Mouse (Mus musculus): ENCODE measurements around the gene Cbfa2t3. TPM values are rescaled to one million over a fixed set of nuclear protein-coding genes. Genes with fewer than 3 reads are reported as not detected.

Cbfa2t3 gene
- polyA plus RNA-seq, 1 experiment from 2014 or later = 5.9 TPM

GRCm38 (mm10) chr8:122625811-122626210 is 73.1 kb downstream of the Cbfa2t3 start:
- Histone ChIP-seq H3K4me1 (replicated peaks; ENCODE audit: control insufficient read depth, insufficient read depth, low read length) (peaks cover 6% of the 10 kb centered on the region), H3K4me3 (ENCODE audit: low read depth, low read length) (no peak overlapping the region), H3K9ac (ENCODE audit: low read depth, low read length) (no peak overlapping the region), H3K36me3 (ENCODE audit: control insufficient read depth, insufficient read depth) (no peaks in the 10 kb centered on the region), H3K4me2 (replicated peaks; ENCODE audit: low read depth) (no peak overlapping the region), H3K27me3 (replicated peaks; ENCODE audit: control insufficient read depth, insufficient read depth, low read length) (no peaks in the 10 kb centered on the region), H3K27ac (ENCODE audit: low read depth, low read length) (no peak overlapping the region), H3K9me3 (ENCODE audit: control insufficient read depth) (no peaks in the 10 kb centered on the region)
- ATAC-seq = no peak
- WGBS = 65% methylated on average over 9 of the region's 9 CpGs
- no peak for TF ChIP-seq CTCF (IDR thresholded peaks at IDR 0.05; ENCODE audit: low read depth)

- peak; percentile 54 for TF ChIP-seq CTCF (IDR thresholded peaks at IDR 0.05; ENCODE audit: low read depth)
- H3K36me3 ChIP-seq (ENCODE audit: control insufficient read depth, insufficient read depth) = no peaks in the 10 kb centered on the region
- H3K4me2 ChIP-seq (replicated peaks; ENCODE audit: low read depth) = no peak overlapping the region
- H3K27ac ChIP-seq (ENCODE audit: low read depth, low read length) = no peak overlapping the region
- H3K9me3 ChIP-seq (ENCODE audit: control insufficient read depth) = no peaks in the 10 kb centered on the region
- no peak for ATAC-seq
- H3K27me3 ChIP-seq (replicated peaks; ENCODE audit: control insufficient read depth, insufficient read depth, low read length) = no peaks in the 10 kb centered on the region
- WGBS = 76% methylated on average over 5 of the region's 5 CpGs
- no peak overlapping the region for H3K4me3 ChIP-seq (ENCODE audit: low read depth, low read length)
- H3K4me1 ChIP-seq (replicated peaks; ENCODE audit: control insufficient read depth, insufficient read depth, low read length) = peaks cover 6% of the 10 kb centered on the region
- no peak overlapping the region for H3K9ac ChIP-seq (ENCODE audit: low read depth, low read length)
Measured at GRCm38 (mm10) chr8:122624653-122625052, 74.3 kb downstream of the Cbfa2t3 start.

GRCm38 (mm10) chr8:122623844-122624642 is 74.9 kb downstream of the Cbfa2t3 start:
- 86% methylated on average over 17 of the region's 17 CpGs for WGBS
- no peak overlapping the region for H3K9ac ChIP-seq (ENCODE audit: low read depth, low read length)

GRCm38 (mm10) chr8:122622727-122623126 is 76.2 kb downstream of the Cbfa2t3 start, which contains the start of gene Pabpn1l:
Pabpn1l (minus strand) TSS chr8:122622739.
- TF ChIP-seq CTCF (IDR thresholded peaks at IDR 0.05; ENCODE audit: low read depth) = no peak
- Histone ChIP-seq H3K4me1 (replicated peaks; ENCODE audit: control insufficient read depth, insufficient read depth, low read length) (peaks cover 6% of the 10 kb centered on the region), H3K36me3 (ENCODE audit: control insufficient read depth, insufficient read depth) (no peaks in the 10 kb centered on the region), H3K4me2 (replicated peaks; ENCODE audit: low read depth) (no peak within 1 kb of the TSS), H3K9ac (ENCODE audit: low read depth, low read length) (no peak within 1 kb of the TSS), H3K9me3 (ENCODE audit: control insufficient read depth) (no peaks in the 10 kb centered on the region), H3K27me3 (replicated peaks; ENCODE audit: control insufficient read depth, insufficient read depth, low read length) (no peaks in the 10 kb centered on the region), H3K4me3 (ENCODE audit: low read depth, low read length) (no peak within 1 kb of the TSS), H3K27ac (ENCODE audit: low read depth, low read length) (no peak within 1 kb of the TSS)
- WGBS = 41% methylated on average over 6 of the region's 6 CpGs
- ATAC-seq = no peak

More at GRCm38 (mm10) chr8:122623844-122624642, 74.9 kb downstream of the Cbfa2t3 start:
- no peak for ATAC-seq
- no peak for TF ChIP-seq CTCF (IDR thresholded peaks at IDR 0.05; ENCODE audit: low read depth)
- no peaks in the 10 kb centered on the region for H3K9me3 ChIP-seq (ENCODE audit: control insufficient read depth)
- H3K4me3 ChIP-seq (ENCODE audit: low read depth, low read length) = no peak overlapping the region
- no peak overlapping the region for H3K4me2 ChIP-seq (replicated peaks; ENCODE audit: low read depth)
- H3K36me3 ChIP-seq (ENCODE audit: control insufficient read depth, insufficient read depth) = no peaks in the 10 kb centered on the region
- no peaks in the 10 kb centered on the region for H3K27me3 ChIP-seq (replicated peaks; ENCODE audit: control insufficient read depth, insufficient read depth, low read length)
- no peak overlapping the region for H3K27ac ChIP-seq (ENCODE audit: low read depth, low read length)
- peaks cover 6% of the 10 kb centered on the region for H3K4me1 ChIP-seq (replicated peaks; ENCODE audit: control insufficient read depth, insufficient read depth, low read length)

GRCm38 (mm10) chr8:122620446-122620845 is 78.5 kb downstream of the Cbfa2t3 start:
- Histone ChIP-seq H3K9me3 (ENCODE audit: control insufficient read depth) (no peaks in the 10 kb centered on the region), H3K9ac (ENCODE audit: low read depth, low read length) (no peak overlapping the region), H3K4me2 (replicated peaks; ENCODE audit: low read depth) (no peak overlapping the region), H3K27me3 (replicated peaks; ENCODE audit: control insufficient read depth, insufficient read depth, low read length) (no peaks in the 10 kb centered on the region), H3K4me1 (replicated peaks; ENCODE audit: control insufficient read depth, insufficient read depth, low read length) (peaks cover 6% of the 10 kb centered on the region), H3K27ac (ENCODE audit: low read depth, low read length) (no peak overlapping the region), H3K4me3 (ENCODE audit: low read depth, low read length) (no peak overlapping the region), H3K36me3 (ENCODE audit: control insufficient read depth, insufficient read depth) (peaks cover 8% of the 10 kb centered on the region; the same call in 1 of the 2 replicates)
- no peak for TF ChIP-seq CTCF (IDR thresholded peaks at IDR 0.05; ENCODE audit: low read depth)
- ATAC-seq = no peak
- WGBS = 46% methylated on average over 5 of the region's 5 CpGs

GRCm38 (mm10) chr8:122618660-122619378 is 80.1 kb downstream of the Cbfa2t3 start:
- H3K4me3 ChIP-seq (ENCODE audit: low read depth, low read length) = no peak overlapping the region
- no peak for TF ChIP-seq CTCF (IDR thresholded peaks at IDR 0.05; ENCODE audit: low read depth)
- H3K9ac ChIP-seq (ENCODE audit: low read depth, low read length) = no peak overlapping the region
- WGBS = 80% methylated on average over 6 of the region's 6 CpGs
- no peaks in the 10 kb centered on the region for H3K27me3 ChIP-seq (replicated peaks; ENCODE audit: control insufficient read depth, insufficient read depth, low read length)
- ATAC-seq = no peak
- H3K9me3 ChIP-seq (ENCODE audit: control insufficient read depth) = no peaks in the 10 kb centered on the region
- H3K27ac ChIP-seq (ENCODE audit: low read depth, low read length) = no peak overlapping the region
- 0 out of 2 replicates have a peak, but pooled peaks cover 3% of the 10 kb centered on the region for H3K4me1 ChIP-seq (replicated peaks; ENCODE audit: control insufficient read depth, insufficient read depth, low read length)
- H3K4me2 ChIP-seq (replicated peaks; ENCODE audit: low read depth) = no peak overlapping the region
- H3K36me3 ChIP-seq (ENCODE audit: control insufficient read depth, insufficient read depth) = peaks cover 24% of the 10 kb centered on the region; the same call in 1 of the 2 replicates
